Mouse (Mus musculus) liver, embryonic 16.5 days (tissue): ENCODE results near the gene Gpr25. TPM values are rescaled to one million over a fixed set of nuclear protein-coding genes. Genes with fewer than 3 reads are reported as not detected.

ENCODE experiments used
- ATAC-seq: fragments of 200-750 bp; cut with Nextera tagmentation; 2 replicates; pipeline ENCODE4 v1.8.0; 2017; ENCODE audit warnings: low read depth, mild to moderate bottlenecking, moderate number of reproducible peaks, moderate library complexity
- H3K27ac ChIP-seq: fragments of 300-500 bp; sonication (generic); 2 replicates; pipeline ENCODE4 v1.5.1; 2014; ENCODE audit warnings: mild to moderate bottlenecking, low read length
- H3K27me3 ChIP-seq: fragments of 300-500 bp; sonication (generic); 2 replicates; pipeline ENCODE4 v1.6.1; 2014; ENCODE audit warnings: low read depth, low read length, mixed read lengths; ENCODE audit not compliant: control insufficient read depth, insufficient read depth
- H3K36me3 ChIP-seq: fragments of 300-500 bp; sonication (generic); 2 replicates; pipeline ENCODE4 v1.6.1; 2014; ENCODE audit warnings: mild to moderate bottlenecking; ENCODE audit not compliant: control insufficient read depth, insufficient read depth
- H3K4me1 ChIP-seq: fragments of 300-500 bp; sonication (generic); 2 replicates; pipeline ENCODE4 v1.6.1; 2014; ENCODE audit warnings: low read depth, low read length, mixed read lengths; ENCODE audit not compliant: control insufficient read depth
- H3K4me2 ChIP-seq: fragments of 300-500 bp; sonication (generic); 2 replicates; pipeline ENCODE4 v1.6.1; 2014; ENCODE audit warnings: low read depth, low read length, mixed read lengths
- H3K4me3 ChIP-seq: fragments of 300-500 bp; sonication (generic); 2 replicates; pipeline ENCODE4 v1.5.1; 2014; ENCODE audit warnings: low read depth, mild to moderate bottlenecking, low read length
- H3K9ac ChIP-seq: fragments of 300-500 bp; sonication (generic); 2 replicates; pipeline ENCODE4 v1.6.1; 2014; ENCODE audit warnings: low read depth, low read length
- H3K9me3 ChIP-seq: fragments of 300-500 bp; sonication (generic); replicated peaks from 2 replicates; pipeline ENCODE4 v1.6.1; 2016; ENCODE audit warnings: low read length; ENCODE audit not compliant: control insufficient read depth
- WGBS: fragments of 180-500 bp; shearing (Covaris S2); extraction: QIAGEN DNeasy Blood & Tissue Kit; methylation state at CpG from one replicate; pipeline ENCODE4 v1.1.7; 2014; ENCODE audit not compliant: insufficient replicate concordance; 5-methylcytosine and 5-hydroxymethylcytosine counted together
- polyA plus RNA-seq: library from polyadenylated mRNA; unstranded; fragments of >200 nt; fragmentation: Nextera tagmentation; extraction: Ambion mirVana; gene quantifications from 2 replicates; pipeline ENCODE4 v1.2.1, GENCODE M21; 2015

The Gpr25 gene
- polyA plus RNA-seq, 1 experiment from 2014 or later = not detected

DNA sequence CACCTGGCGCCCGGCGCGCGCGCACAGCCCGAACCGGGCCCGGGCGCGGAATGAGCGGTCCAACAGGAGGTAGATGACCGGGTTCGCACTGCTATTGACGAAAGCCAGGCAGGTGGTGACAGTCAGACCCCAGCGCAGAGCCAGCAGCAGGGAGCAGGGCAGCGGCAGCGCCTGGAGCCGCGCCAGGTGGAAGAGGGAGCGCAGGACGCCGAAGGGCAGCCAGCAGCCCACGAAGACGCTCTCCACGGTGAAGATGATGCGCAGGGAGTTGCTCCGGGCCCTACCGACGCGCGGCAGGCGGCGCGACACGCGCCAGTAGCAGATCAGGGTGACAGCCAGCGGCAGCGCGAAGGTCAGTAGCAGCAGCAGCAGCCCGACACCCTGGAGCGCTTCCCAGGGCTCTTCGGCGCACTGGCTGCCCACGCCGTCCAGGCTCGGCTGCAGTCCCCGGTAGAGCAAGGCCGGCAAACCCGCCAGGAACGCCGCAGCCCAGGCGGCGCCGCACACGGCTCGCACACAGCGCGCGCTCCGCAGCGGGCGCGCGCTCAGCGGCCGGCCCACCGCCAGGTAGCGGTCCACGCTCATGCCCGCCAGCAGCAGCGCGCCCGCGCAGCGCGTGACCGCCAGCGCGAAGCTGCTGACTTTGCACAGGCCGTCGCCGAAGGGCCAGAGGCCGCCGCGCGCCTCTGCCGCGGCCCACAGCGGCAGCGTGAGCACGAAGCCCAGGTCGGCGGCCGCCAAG is 609 bp downstream of the Gpr25 start:
- Histone ChIP-seq H3K4me2 (peak overlapping the region; percentile 63), H3K4me3 (peak overlapping the region; percentile 47), H3K36me3 (no peaks in the 10 kb centered on the region), H3K4me1 (peaks cover 3% of the 10 kb centered on the region), H3K27me3 (peaks cover 59% of the 10 kb centered on the region), H3K9ac (no peak overlapping the region), H3K9me3 (no peaks in the 10 kb centered on the region), H3K27ac (no peak overlapping the region)
- 2% methylated on average over 92 of the region's 95 CpGs for WGBS
- peak; percentile 80 for ATAC-seq

DNA sequence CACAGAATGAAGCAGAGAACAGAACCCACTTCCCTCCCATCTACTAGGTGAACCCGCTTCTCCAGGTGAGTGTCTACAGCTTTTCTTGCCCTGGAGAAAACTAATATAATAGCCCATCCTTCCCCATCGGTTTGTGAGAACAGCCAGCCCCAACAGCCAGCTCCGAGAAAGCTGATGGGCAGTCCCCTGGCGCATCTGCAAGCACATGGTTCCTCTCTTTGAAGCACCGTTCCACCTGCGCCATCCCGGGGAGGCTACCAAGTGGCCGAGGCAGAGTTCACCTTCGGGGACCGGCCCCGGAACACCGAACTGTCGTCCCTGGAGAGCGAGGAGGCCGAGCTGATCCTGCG is 1.2 kb downstream of the Gpr25 start:
- H3K4me2 ChIP-seq = peak overlapping the region; percentile 63
- no peaks in the 10 kb centered on the region for H3K9me3 ChIP-seq
- peaks cover 3% of the 10 kb centered on the region for H3K4me1 ChIP-seq
- no peak for ATAC-seq
- no peak overlapping the region for H3K9ac ChIP-seq
- 4% methylated on average over 16 of the region's 16 CpGs for WGBS
- H3K4me3 ChIP-seq = peak overlapping the region; percentile 47
- H3K27ac ChIP-seq = no peak overlapping the region
- H3K27me3 ChIP-seq = peaks cover 58% of the 10 kb centered on the region
- H3K36me3 ChIP-seq = no peaks in the 10 kb centered on the region

DNA sequence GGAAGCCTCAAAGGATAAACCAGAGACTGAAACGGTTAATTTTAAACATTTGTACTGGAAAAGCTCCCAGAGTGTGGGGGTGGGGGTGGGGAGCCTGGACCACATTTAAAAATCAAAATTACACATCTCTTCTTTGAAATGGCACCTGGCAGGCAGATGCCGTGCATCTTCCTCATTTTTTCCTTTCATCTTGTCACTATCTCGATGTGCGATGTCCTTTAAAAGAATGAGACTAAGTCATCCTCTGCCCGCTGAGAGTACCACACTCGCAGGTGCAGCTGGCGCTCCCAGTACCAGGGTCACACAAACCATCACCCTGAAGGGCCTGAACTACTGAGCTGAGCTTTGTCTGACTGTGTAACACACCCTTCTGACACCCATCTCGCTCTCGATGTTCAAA is 2.2 kb downstream of the Gpr25 start:
- Histone ChIP-seq H3K4me1 (peaks cover 3% of the 10 kb centered on the region), H3K36me3 (no peaks in the 10 kb centered on the region), H3K9me3 (no peaks in the 10 kb centered on the region), H3K9ac (no peak overlapping the region), H3K27me3 (peaks cover 56% of the 10 kb centered on the region), H3K27ac (no peak overlapping the region), H3K4me2 (no peak overlapping the region), H3K4me3 (no peak overlapping the region)
- WGBS = 65% methylated on average over 9 of the region's 9 CpGs
- no peak for ATAC-seq

DNA sequence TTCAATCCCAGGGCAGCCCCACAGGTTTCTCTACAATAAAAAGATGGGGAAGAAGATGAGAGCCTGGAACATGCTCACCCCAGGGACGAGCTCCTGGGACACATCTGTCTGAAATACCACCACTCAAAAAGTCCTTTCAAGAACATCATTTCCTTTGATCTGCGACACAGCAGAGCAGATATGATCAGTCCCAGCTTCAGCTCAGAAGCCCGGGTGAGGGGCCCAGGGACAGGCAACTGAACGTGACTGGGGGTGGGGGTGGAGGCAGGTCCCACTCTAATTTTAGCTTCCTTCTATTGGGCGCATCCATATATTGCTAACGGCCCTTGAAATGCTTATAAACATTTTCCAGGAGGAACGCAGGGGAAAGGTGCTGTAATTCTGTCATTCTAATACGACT is 5.0 kb downstream of the Gpr25 start:
- no peaks in the 10 kb centered on the region for H3K9me3 ChIP-seq
- no peak overlapping the region for H3K27ac ChIP-seq
- ATAC-seq = no peak
- peaks cover 2% of the 10 kb centered on the region for H3K4me1 ChIP-seq
- no peak overlapping the region for H3K4me2 ChIP-seq
- no peak overlapping the region for H3K9ac ChIP-seq
- no peak overlapping the region for H3K4me3 ChIP-seq
- 36% methylated on average over 8 of the region's 8 CpGs for WGBS
- peaks cover 38% of the 10 kb centered on the region for H3K27me3 ChIP-seq
- no peaks in the 10 kb centered on the region for H3K36me3 ChIP-seq

DNA sequence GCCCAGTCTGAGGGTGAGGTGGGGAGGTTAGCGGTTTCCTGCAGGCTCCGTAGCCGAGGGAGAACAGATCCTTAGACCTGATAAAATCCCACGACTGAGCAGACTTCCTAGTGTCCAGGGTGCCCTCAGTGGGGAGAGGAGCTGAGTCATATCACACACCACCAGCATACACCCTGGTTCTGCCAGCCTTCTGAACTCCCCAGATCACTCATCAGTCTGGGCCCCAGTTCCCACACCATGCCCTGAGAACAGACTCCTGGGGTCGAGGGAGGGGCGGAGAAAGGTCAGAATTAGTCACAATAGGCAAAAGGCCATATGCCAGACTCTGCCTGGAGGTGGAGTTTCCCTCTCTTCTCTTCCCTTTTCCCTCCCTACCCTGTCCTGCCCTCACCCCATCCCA is 5.5 kb downstream of the Gpr25 start:
- no peaks in the 10 kb centered on the region for H3K36me3 ChIP-seq
- 6% methylated on average over 6 of the region's 6 CpGs for WGBS
- ATAC-seq = no peak

DNA sequence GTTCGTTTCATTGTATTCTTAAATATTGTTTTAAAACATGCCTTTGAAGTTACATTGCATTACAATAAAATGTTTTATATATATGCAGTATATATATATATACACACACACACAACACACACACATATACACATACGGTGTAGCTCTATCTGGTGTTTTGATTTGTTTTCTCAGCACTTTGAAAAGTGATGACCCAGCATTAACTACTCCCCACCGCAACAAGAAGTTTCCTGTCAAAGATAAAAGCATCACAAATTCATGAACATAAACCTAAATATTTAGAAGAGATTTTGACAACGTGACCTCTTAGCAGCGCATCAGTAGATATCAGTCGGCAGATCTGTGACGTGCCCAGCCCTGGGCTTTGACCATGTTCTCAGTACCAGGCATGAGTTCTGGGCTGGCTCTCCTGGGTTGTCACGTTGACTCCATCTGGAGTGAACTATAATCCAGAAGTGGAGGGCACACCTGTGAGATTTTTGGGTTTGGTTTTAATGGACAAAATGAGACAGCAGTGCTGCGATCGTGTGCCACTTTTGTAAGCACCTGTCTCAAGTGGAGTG is 6.1 kb downstream of the Gpr25 start:
- Histone ChIP-seq H3K4me3 (no peak overlapping the region), H3K27ac (no peak overlapping the region), H3K9ac (no peak overlapping the region), H3K27me3 (peaks cover 27% of the 10 kb centered on the region), H3K9me3 (no peaks in the 10 kb centered on the region), H3K36me3 (no peaks in the 10 kb centered on the region), H3K4me1 (no peaks in the 10 kb centered on the region), H3K4me2 (no peak overlapping the region)
- no peak for ATAC-seq
- 55% methylated on average over 10 of the region's 10 CpGs for WGBS

More for the DNA sequence above, 5.5 kb downstream of the Gpr25 start:
- Histone ChIP-seq H3K4me2 (no peak overlapping the region), H3K9ac (no peak overlapping the region), H3K4me1 (no peaks in the 10 kb centered on the region), H3K4me3 (no peak overlapping the region), H3K27me3 (peaks cover 33% of the 10 kb centered on the region), H3K9me3 (no peaks in the 10 kb centered on the region), H3K27ac (no peak overlapping the region)

DNA sequence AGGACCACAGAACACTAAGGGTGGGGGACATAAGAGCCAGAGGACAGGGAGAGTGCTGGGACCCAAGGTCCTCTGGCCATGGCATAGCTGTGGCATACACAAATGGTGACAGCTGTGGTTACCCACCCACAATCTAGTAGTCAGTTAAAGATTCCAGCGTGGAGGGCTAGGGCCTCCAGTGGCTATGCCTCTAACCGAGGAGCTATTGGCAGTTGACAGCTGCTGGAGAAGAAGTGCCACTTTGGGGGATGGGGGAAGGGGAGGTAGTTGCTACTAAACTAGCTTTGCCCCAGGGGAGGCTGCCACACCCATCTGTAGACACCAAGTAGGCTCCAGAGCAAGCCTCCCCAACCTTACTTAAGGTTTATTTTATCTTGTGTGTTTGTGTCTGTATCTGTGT is 7.2 kb downstream of the Gpr25 start:
- no peak overlapping the region for H3K4me3 ChIP-seq
- H3K4me2 ChIP-seq = no peak overlapping the region
- no peak overlapping the region for H3K9ac ChIP-seq
- WGBS = 13% methylated on average over 2 of the region's 2 CpGs
- no peak for ATAC-seq
- no peaks in the 10 kb centered on the region for H3K4me1 ChIP-seq
- H3K9me3 ChIP-seq = no peaks in the 10 kb centered on the region
- H3K27me3 ChIP-seq = peaks cover 16% of the 10 kb centered on the region
- H3K36me3 ChIP-seq = no peaks in the 10 kb centered on the region
- no peak overlapping the region for H3K27ac ChIP-seq

DNA sequence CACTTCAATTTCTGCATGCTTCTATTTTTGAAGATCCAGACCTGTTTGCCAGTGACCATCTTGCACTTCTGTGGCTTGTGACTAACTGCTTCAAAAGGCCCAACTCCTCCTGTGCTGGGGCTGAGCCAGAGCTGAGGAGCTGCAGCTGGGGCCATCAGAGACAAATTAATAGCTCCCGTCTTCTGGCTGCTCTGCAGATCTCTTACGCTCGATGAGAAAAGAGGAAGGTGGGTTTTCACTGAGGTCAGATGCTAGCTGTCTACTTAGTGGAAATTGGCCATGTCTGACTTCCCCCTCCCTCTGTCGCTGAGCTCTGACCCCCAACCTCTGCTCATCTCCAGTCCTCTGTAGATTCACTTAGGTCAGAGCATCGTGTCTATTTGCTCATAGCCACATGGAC is 11.0 kb downstream of the Gpr25 start:
- no peaks in the 10 kb centered on the region for H3K4me1 ChIP-seq
- no peaks in the 10 kb centered on the region for H3K9me3 ChIP-seq
- no peak overlapping the region for H3K9ac ChIP-seq
- H3K27me3 ChIP-seq = no peaks in the 10 kb centered on the region
- H3K27ac ChIP-seq = no peak overlapping the region
- H3K36me3 ChIP-seq = no peaks in the 10 kb centered on the region
- no peak overlapping the region for H3K4me3 ChIP-seq
- no peak for ATAC-seq
- 22% methylated on average over 5 of the region's 5 CpGs for WGBS
- no peak overlapping the region for H3K4me2 ChIP-seq

DNA sequence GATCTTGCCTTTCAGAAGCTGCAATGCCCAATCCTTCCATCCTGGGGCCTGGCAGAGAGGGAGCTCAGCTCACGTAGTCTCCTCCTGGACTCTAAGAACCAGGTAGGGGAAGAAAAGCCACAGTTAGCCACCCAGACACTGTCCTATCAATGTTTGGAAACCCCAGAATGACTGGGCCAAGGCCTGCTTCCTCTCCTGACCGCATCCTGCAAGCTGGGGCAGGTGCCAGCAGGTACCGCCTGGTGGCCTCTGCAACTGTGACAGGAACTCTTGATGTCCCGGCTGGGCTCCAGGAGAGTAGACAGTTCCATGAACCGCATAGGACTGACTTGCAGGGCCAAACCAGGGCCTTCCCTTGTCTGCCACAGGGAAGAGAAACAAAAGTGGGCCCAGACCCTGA is 13.3 kb downstream of the Gpr25 start:
- Histone ChIP-seq H3K9me3 (no peaks in the 10 kb centered on the region), H3K27me3 (no peaks in the 10 kb centered on the region), H3K9ac (no peak overlapping the region), H3K27ac (no peak overlapping the region), H3K36me3 (no peaks in the 10 kb centered on the region), H3K4me3 (no peak overlapping the region), H3K4me1 (no peaks in the 10 kb centered on the region), H3K4me2 (no peak overlapping the region)
- no peak for ATAC-seq
- 66% methylated on average over 5 of the region's 5 CpGs for WGBS
